Mouse (Mus musculus) central nervous system, embryonic 18 days (tissue): Measurements from ENCODE around the gene Rufy1. TPM values are rescaled to one million over a fixed set of nuclear protein-coding genes. Genes with fewer than 3 reads are reported as not detected.

ENCODE experiments used
- polyA plus RNA-seq: library from polyadenylated mRNA; depleted of rRNA; stranded (reverse); fragments of >200 nt; gene quantifications from 2 replicates; pipeline ENCODE4 v1.2.3, GENCODE M21; 2012; rRNA removed

The Rufy1 gene
- polyA plus RNA-seq = 24.1 and 24.5 TPM in 2 replicates

DNA sequence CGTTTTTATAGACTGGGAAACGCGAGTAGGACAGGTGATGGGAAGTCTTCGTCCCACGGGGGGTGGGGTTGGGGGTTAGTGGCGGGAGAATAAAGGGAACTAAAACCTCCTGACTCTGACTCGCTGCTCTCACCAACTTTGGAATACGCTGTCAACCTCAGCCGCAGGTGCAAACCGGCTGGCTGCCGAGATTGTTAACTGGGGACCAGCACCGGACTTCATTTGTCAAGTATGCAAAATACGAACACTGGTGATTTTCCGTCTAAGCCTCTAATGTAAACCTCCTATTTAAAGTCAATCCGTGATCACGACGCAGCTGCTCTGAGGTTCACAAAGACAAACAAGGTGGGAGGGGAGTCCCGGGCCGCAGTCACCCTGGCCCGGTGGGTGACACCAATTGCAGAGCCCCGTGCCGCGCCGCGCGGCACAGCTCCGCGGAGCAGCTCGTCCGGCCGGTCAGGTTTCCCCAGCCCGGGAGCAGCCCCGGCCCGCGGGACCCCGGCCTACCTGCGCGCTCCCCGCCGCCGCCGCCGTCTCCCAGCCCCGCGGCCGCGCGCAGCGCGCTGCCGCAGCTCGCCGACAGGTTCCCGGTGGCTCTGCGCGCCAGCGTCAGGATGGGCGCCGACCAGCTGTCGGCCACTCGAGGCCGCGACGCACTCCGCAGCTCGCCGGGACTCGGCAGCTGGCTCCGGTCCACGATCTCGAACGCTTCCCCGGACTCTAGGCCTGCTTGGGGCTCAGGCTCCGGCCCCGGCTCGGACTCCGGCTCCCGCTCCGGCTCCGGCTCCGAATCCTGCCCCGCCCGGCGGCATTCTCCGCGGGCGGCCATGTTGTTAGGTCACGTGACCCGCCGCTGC, at the start of gene Rufy1:
Rufy1 (minus strand) TSS at position 849 of the 857 bp plus-strand sequence.

DNA sequence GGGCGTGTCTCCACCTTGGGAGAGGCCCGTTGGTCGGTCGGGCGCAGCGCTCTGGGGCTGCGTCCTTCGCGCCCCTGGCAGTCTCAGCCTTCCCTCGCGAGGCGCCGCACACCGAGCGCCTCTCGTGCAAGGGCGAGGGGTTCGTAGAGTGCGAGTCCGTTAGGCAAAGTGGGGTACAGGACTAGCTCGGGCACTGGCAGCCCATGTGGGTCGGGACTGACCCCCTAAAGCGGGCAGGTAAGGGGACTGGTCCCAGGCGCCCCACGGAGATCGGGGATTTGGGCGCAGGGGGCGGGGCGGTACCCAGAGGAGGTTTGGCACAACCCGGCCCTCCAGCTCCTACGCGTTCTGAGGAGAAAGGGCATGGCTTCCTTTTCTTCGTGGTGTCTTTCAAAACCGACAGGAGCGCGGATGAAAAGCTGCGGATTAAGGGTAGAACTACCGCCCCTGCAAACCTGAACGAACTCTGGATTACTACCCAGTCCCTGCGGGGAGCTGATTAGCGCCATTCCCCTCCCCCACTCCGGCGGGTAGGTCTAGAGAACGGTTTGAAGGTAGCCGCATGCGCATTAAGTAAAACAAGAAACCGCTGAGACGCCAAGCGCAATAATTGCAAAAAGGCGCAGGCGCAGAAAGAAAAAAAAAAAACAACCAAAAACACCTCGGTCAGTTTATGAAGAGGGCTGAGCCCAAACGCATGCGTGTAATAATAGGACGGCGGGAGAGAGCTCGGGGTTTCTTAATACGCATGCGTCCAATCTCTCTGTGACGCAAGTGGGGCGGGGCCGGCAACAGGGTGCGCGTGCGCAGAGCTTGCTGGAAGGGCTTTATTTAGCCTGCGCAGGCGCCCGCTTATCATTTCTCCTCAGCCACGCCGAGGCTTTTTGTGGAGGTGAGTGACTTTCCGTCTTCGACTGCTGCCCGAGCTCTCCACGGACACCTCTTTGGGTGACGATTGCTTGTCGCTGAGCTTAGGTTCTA, 53.7 kb downstream of the Rufy1 start, which contains the start of gene Hnrnph1:
Hnrnph1 (plus strand) TSS at position 80 of the 981 bp plus-strand sequence.

DNA sequence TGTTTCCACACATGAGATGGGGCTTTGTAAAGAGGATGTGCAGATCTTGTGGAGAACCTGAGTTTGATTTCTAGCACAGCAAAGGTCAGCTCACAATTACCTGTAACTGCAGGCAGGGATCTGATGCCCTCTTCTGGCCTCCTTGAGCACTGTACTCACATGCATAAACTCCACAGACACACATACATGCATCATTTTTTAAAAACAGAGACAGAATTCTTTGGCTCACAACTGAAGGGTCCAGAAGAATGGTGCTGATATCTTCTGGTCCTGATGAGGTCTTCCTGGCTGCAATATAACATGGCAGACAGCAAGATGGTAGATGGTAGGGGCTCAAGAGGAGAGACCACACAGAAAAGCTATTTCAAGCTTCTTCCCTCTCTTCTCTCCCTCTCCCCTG, 76.8 kb downstream of the Rufy1 start, which contains the start of gene Cby3:
Cby3 (plus strand) TSS at position 301 of the 400 bp plus-strand sequence.

Other genes starting within 250 kb of the Rufy1 start
- 237 and 250 TPM in 2 replicates for gene Sqstm1, start 220.3 kb downstream of the Rufy1 start, polyA plus RNA-seq
- gene Mgat4b, start 220.2 kb downstream of the Rufy1 start, polyA plus RNA-seq = 79.9 and 93.1 TPM in 2 replicates
- gene Ltc4s, start 192.5 kb downstream of the Rufy1 start, polyA plus RNA-seq = 5.1 and 5.4 TPM in 2 replicates
- gene Maml1, start 138.8 kb downstream of the Rufy1 start, polyA plus RNA-seq = 8.4 and 8.9 TPM in 2 replicates
- 188 and 210 TPM in 2 replicates for gene Canx, start 105.5 kb downstream of the Rufy1 start, polyA plus RNA-seq
- 0.41 and 0.76 TPM in 2 replicates for gene Cby3, start 76.7 kb downstream of the Rufy1 start, polyA plus RNA-seq
- gene Hnrnph1, start 54.1 kb downstream of the Rufy1 start, polyA plus RNA-seq = 504 and 525 TPM in 2 replicates
- 10.6 and 10.8 TPM in 2 replicates for gene Adamts2, start 171.0 kb upstream of the Rufy1 start, polyA plus RNA-seq